Mouse (Mus musculus): ENCODE measurements around the gene Btbd9.
A peak's percentile ranks its signal among the peaks of the same experiment; 100 is the strongest.
"Not testable (repeated sequence)": the region's sequence is repeated elsewhere in the genome, so short reads cannot be mapped to it uniquely, and the experiment has no call there.

Gene Btbd9

DNA sequence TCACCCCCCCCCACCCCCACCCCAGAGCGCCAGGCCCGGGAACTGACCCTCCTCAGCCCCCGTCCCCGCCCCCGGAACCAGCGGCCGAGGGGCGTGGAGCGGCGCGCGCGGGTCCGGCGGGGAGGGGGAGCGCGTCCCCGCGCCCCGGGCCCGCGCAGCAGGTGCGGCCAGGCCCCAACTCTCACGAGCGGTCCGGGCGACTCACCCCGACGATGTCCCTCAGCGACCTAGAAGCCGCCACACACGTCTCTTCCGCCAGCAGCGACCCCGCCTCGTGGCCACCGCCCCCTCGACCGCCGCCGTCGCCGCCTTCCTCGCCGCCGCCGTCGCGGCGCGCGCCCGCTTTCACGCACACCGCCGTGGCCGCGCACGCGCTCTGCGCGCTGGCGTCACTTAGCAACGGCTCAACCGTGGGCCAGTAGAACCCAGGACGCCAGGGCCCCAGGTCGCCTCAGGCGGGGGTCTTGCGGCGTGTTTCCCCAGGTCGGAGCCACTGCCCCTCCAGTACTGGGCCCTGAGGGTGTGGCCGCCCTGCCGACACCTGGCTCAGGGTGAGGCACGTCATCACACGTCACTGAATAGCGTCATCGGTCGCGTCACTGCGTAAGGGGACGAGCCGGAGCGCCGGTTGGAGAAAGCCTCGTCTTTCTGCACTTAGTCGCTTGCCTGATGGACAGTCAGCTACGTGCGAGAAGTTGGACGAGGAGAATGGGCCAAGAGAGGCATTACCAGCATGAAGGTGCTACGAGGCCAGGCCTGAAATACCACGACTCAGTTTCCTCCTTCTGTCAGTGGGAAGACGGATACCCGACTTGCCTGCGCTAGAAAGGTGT lies at the start of gene Btbd9:
Gene Btbd9, minus strand, starts transcription at position 548 of the 833 bp plus-strand sequence.
- DNase-seq (ENCODE audit: low read depth, low spot score), result peak; percentile 97

DNA sequence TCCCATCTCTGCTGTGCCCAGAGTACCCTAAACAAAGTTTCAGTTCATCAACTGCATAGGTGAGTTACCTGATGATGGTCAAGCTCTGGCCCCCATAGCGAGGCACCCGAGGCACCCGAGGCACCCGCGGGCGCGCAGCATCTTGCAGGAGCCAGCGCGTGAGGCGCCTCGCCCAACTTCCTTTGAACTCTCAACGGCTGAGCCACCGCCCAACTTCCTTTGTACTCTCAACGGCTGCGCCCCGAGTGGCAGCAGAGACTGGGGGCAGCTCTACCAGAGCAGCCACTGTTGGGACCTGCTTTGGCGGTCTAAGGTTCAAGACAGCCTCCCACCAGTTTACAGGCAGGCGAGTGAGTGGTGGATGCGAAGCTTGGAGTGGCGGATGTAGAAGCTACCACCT lies 47.8 kb upstream of the Btbd9 start, which contains the start of gene Dnah8:
Gene Dnah8, plus strand, starts transcription at position 223 of the 400 bp plus-strand sequence.
- DNase-seq (ENCODE audit: low read depth, low spot score), result not testable (repeated sequence)

DNA sequence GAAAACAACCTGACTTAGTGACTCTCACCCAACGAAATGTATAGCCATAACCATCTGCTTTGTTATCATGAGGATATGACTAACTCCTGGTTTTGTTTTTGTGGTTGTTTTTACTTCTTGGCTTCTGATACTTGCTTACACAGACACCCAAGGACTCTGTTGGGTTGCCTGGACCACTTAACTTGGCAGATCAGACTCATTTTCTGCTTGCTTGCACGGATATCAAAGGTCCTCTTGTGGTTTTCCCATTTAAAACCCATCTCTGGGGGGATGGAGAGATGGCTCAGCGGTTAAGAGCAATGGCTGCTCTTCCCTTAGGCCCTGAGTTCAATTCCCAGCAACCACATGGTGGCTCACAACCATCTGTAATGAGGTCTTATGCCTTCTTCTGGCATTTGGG lies 46.9 kb upstream of the Btbd9 start:
- no peak for DNase-seq (ENCODE audit: low read depth, low spot score)

DNA sequence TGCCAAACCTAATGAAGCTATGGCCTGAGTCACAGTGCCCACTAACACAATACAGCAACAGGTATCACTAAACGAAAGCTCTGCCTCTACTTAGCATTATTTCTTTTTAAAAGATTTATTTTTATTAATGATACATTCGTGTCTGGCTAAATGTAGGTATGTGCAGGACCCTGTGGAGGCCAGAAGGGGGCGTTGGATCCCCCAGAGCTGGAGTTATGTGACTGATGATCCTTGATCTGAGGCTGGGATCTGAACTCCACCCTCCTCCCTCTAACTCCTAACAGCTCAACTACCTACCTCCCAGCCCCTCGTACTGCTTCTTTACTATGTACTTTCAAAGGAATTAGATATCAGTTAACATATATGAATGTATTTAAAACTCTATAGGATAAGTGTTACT lies 45.2 kb upstream of the Btbd9 start:
- peak; percentile 79 for DNase-seq (ENCODE audit: low read depth, low spot score)

DNA sequence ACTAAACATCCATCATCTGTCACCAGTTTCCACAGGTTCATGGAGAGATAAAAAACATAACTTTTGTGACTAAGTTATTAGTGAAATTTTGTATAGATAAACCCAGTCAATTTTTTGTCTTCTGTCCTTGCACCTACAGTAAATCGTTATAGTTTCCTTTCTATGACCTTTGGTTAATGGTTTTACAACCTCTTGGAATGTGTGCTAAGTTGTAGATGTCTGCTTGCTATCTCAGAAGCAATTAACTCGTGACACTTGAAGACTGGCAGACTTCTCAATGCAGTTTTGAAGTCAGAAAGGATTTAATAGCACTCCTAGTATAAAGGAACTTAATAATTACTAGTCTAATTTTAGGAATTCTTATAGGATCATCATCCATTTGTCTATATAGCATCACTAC lies 44.3 kb upstream of the Btbd9 start:
- DNase-seq (ENCODE audit: low read depth, low spot score), result no peak

DNA sequence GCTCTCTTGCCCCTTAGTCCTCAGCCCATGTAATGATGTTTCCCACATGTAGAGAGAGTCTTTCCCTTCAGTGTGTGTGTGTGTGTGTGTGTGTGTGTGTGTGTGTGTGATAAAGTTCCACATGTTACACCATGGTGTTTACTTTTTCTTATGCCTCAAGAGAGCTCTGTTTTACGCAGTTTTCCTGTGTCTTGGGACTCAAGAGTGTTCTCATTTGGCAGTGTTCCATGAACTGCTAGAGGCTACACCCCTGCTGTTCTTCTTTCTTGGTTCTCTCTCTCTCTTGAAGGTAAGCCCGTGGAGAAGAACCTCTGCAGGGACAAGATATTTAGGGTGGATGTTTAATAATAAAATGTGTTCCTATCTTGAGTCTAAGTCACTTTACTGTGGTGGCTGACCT lies 42.9 kb upstream of the Btbd9 start:
- no peak for DNase-seq (ENCODE audit: low read depth, low spot score)

DNA sequence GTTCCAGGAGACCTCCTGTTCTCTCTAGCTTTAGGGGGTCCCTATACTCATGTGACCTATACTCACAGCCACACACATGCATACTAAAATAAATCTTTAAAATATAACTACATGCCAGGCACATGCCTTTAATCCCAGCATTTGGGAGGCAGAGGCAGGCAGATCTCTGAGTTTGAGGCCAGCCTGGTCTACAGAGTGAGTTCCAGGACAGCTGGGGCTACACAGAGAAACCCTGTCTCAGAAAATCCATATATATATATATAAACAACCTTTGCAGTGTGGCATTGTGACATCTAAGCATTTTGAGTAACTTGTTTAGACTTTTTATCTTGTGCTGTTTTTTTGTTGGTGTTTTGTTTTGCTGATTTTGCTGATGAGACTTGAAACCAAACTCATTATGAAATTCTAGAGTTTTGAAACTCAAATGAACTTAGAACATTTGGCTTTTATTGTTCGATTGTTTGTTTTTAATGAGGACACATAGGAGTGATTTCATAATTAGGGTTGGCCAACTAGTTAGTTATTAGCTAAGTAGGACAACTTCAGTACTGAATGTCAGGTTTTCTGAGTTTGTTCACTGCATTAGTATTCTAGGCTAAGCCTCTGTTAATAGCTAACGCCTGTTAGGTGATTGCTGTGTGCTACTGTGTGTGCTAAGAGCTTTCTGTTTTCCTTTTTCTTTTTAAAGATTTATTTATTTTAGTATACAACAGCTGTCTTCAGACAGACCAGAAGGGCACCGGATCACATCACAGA lies 42.0 kb upstream of the Btbd9 start:
- no peak for DNase-seq (ENCODE audit: low read depth, low spot score)

DNA sequence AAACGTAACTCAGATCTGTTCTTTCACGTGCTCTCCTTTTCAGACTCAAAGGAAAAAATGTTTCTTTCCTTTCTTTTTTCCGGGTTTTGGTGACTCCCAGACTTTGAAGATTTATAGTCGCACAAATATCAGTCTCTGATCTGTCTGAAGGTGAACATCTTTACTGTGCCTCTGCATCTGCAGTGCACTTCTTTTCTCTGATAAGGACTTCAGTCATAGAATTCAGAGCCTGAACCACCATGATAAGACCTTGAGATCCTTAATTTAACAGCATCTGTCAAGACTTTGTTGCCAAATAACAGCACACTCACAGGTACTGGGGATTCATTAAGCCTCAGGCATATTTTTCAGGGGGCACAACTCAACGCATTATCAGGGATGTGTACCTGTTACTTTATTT lies 39.9 kb upstream of the Btbd9 start:
- no peak for DNase-seq (ENCODE audit: low read depth, low spot score)

DNA sequence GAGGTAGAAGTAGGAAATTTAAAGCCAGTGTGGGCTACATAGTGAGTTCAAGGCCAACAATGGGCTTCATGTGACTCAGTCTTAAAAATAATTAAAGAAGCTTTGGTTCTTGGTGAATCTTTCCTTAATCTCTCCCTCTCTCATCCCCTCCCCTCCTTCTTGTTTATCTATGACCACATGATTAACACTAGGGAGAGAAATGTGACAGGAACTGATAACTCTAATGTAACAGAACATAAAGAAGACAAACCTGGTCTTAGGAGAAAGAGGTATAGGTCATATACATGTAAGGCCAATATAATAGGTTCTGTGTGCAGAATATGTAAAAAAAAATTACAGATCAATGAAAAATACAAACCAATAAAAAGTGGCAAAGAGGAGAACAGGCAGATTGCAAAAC lies 37.1 kb upstream of the Btbd9 start:
- DNase-seq (ENCODE audit: low read depth, low spot score), result no peak

DNA sequence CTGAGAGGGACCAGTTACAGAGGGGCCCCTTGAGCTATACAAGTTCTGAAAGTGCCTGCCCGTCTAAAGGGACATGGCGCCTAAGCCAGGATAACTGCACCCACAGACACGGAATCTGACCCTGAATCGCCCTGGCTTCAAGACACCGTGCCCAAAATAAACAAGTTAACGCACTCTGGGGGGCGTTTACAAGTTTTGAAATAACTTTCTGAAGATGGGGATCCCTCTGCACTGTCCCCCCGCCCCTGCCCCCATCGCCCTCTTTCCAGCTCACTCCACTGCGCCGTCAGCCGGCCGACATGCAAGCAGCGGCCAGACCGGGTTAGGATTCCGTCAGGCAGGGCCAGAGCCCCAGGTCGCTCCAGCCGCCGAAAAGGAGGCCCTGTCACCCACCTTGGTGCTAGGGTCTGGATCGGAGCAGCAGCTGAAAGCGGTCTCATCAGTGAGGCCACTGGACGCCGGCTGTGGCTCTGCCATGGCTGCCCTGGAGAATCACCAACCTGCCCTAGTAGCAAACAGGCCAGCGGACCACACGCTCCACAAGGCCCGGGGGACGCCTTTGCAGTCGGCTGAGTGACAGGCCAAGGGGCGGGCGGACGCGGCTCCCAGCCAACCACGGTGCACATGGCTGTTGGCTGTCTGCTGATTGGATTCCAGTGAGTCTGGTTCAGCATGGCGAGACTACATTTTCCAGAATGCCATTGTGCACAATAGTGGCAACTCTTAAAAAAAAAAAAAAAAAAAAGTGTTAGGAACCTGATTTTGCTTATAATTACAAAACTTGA lies 36.0 kb upstream of the Btbd9 start:
- DNase-seq (ENCODE audit: low read depth, low spot score), result peak; percentile 98

DNA sequence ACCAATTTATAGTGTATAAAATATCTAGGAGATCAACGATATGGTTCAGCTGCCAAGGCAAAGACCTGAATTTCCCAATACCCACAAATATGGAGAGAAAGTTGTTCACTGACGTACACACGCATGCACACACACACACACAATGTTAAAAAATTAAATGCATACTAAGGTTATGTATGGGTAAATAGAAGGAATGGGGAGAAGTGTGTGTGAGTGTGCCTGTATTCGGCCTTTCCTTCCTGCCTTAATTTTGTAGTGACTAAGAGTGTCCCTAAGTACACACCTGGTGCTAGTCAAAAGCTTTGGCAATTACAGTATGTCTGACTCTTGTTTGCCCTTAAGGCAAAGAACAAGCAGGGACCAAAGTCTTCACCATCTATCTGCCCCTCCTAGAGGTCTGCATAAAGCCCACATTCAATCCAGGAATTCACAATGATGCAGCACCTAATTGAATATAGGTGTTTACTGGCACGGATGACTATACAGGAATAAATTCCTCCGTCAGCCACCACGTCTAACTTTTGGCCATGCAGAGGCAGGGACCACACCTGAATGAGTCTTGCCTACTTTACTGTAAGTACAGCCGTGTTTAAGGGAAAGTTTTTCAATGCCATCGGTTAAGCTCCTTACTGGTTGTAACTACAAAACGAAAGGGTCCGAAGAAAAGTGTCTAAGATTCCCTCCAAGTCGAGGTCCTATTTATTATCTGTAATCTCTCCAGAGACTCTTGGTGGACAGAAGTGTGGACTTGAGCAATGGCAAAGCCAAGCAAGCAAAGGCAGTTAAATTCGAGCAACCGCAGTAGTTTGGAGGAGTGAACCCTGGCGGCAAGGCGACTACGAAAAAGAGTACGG lies 35.2 kb upstream of the Btbd9 start:
- no peak for DNase-seq (ENCODE audit: low read depth, low spot score)

DNA sequence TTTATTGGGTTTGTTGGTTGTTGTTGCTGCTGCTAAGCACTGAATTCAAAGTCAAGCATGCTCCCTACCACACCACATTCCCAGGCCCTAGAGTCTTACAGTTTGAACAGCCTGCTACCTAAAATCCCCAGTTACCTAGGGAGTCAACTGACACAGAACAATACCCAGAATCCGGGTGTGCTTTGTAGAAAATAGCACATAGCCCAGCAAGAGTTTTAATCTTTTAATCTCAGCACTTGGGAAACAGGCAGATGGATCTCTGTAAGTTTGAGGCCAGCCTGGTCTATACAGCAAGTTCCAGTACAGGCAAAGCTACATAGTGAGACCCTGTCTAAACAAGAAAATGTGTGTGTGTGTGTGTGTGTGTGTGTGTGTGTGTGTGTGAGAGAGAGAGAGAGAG lies 34.5 kb upstream of the Btbd9 start:
- DNase-seq (ENCODE audit: low read depth, low spot score), result no peak

DNA sequence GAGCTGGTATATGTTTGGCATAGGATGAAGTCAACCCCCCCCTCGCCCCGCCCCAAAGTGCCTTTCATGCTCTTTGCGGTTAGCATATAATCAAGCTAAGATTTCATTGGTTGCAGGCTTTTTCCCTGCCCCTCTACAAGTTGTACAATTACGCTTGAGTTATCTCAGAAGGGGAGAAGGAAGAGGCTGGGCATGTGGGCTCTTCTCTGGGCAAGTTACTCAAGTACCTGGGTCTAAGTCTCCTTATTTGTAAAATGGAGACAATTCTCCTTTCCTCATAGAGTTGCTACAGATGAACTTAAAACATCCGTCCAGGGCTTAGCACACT lies 33.7 kb upstream of the Btbd9 start:
- no peak for DNase-seq (ENCODE audit: low read depth, low spot score)

DNA sequence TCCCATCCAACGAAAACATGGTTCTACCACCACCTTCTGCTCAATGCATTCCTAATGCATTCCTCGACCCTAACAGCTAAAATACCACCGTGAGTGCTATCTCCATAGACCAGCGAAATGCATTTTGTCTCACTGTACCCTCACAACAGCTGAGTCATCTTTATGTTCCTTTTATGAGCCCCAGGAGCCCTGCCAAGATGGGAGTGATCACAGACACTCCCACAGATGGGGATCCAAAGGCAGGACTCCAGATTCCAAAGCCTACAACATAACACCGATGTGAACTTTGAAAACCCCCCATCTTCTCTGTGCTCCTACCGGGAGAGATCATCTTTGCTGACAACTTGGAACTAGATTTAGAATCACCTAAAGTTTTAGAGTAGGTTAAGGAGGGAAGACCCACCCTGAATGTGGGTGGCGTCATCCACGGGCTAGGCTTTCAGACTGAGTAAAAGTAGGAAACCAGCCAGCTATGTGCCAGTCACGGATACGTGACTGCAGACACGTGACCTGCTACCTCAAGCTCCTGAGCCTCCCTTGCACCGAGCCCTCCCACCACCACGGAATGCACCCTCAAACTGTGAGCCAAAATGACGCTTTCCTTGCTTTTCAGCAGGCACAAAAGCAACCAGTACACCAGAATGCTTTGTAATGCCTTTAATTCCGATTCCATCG lies 33.2 kb upstream of the Btbd9 start:
- DNase-seq (ENCODE audit: low read depth, low spot score), result peak; percentile 90

DNA sequence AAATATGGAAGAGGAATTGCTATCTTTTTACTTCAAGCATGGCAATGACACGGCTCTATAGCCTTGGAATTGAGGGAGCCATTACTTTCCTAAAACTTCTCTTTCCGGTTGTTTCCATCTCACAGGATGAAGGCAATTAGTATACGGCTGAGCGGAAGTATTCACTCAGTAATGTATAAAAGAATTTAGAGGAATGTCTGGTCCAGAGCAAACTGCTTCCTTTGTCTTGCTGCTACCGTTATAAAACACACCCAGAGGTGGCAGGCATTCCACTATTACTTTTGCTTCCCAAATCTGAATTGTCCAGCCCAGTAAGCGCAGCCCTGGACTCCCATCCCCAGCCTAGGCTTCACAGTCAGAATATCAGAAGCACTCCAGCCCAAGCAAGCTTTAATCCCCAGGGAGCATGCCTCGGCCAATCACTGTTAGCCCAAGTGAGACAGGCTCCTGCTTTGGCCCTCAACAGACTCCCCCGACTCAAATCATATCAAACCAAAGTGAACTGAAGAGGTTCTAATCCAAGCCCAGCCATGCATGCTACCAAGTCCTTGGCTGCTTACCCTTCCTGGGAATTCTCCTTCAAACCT lies 31.7 kb upstream of the Btbd9 start:
- DNase-seq (ENCODE audit: low read depth, low spot score), result peak; percentile 52

DNA sequence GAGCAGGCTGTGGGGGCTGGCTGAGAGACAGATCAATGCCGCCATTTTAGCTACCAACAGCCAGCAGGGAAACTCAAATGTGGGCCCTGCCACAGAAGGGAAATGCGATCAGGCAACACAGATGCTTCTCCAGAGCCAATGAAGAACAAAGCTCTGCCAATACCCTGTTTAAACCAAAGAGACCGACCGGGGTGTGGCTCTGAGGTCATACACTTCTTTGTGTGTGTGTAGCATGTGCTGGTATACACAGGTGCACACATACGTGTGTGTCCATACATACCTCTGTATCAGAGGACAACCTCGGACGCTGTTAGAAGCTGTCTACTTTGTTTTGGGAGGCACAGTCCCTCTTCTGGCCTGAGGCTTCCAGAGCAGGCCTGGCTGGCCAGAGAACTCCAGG lies 31.0 kb upstream of the Btbd9 start:
- no peak for DNase-seq (ENCODE audit: low read depth, low spot score)

DNA sequence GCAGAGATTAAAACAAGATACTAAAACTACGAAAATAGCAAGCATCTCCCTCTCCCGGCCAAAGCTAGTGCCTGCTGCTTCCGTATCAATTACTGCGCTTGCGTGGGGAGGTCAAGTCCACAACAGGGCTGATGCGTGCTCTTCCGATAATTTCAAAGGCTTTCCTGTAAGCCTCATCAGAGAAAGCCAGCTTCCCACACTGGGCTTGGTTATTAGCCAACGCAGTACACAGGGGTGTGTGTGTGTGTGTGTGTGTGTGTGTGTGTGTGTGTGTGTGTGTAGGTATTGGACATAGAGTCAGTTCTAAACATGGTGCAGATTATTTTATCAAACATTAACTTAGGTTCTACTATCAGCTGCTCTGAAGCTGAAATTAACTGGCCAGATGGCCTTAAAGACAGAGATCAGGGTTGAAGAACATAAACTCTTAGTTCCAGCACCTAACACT lies 30.4 kb upstream of the Btbd9 start:
- peak; percentile 79 for DNase-seq (ENCODE audit: low read depth, low spot score)

DNA sequence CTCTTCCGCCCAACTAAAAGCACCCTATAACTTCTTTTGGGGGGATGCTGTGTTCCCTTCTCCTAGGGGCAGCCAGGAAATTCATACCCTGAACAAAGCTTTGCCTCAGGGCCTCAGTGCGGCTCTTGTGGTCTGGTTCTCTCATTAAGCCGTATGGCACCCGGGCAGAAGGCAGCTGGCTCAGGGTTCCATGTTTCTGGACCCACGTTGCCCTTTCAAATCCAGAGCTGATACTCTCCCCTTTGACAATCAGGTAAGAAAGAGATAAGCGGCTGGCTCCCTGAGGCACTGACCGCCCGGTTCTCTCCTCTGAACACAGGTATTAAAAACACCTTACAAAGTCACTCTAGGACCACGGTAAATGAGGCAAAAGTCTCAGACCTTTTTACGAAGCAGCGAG lies 29.9 kb upstream of the Btbd9 start:
- DNase-seq (ENCODE audit: low read depth, low spot score), result no peak

DNA sequence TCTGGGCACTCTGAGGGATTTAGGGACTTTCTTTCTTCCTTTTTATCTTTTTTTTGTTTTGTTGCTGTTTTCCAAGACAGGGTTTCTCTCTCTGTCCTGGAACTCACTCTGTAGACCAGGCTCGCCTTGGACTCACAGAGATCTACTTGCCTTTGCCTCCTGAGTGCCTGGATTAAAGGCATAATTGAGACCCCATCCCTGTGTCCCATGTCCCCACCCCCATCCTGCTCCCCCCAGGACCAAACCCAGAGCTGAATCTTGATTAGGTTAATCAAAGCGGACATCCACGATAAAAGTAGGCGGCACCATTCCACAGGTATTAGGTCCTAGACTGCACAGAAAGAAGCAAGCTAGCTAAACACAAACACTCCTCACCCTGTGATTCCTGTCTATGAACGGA lies 28.7 kb upstream of the Btbd9 start:
- DNase-seq (ENCODE audit: low read depth, low spot score), result no peak

DNA sequence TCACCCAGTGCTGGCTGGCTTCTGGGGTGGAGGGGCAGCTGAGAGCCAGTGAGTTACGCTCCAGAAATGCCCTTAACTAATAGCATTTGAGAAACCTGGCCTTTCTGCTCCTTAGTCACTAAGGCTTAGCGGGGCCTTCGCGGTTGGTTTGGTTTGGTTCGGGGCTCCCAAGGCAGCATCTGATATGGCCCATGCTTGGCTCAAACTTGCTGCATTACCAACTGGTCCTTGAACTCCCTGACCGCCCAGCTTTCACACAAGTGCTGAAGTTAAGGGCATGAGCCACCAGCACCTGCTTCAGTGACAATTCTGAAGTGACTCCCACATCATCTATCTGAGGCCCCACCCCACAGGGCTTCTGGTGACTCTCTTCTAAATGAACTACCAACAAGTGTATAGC lies 28.0 kb upstream of the Btbd9 start:
- no peak for DNase-seq (ENCODE audit: low read depth, low spot score)
